Mouse (Mus musculus) erythroid progenitor cell, adult 5-6 weeks (primary cell): ENCODE data around the gene Neu2. TPM values are rescaled to one million over a fixed set of nuclear protein-coding genes. Genes with fewer than 3 reads are reported as not detected.

ENCODE experiments used
- ATAC-seq: replicated peaks from 2 replicates; pipeline ENCODE4 v1.8.0; 2016; ENCODE audit warnings: moderate number of reproducible peaks, mild to moderate bottlenecking, moderate TSS enrichment, inconsistent platforms; ENCODE audit not compliant: poor library complexity, low FRiP score, severe bottlenecking
- total RNA-seq, 2 experiments: library from RNA; stranded (forward) in 1 of 2; stranded (reverse) in 1 of 2; fragments of 150-400 nt in 1 of 2; fragments of 186-747, 209-891 nt in 1 of 2; gene quantifications; 2 replicates each; pipeline versions ENCODE4 v1.2.3 to v1.2.4; 2015 to 2017; ENCODE audit warnings: low replicate concordance in 2 of 2

Neu2 gene
- total RNA-seq, 2 experiments from 2014 or later = not detected

DNA sequence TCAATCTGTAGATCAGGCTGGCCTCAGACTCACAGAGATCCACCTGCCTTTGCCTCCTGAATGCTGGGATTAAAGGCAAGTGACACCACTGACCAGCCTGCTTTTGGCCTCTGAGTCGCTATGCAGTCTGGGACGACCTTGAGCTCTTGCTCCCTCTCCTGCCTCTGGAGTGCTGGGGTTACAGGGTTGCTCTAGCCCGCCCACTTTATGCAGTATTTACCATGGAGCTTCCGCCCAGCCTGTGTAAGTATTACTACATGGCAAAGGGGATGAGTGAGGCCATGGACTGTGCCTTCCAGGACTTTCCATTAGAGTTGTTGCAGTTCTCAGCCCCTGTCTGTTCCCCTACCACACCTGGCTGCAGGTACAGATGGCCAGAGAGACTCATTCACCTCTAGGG is 22.7 kb downstream of the Neu2 start:
- ATAC-seq = no peak

DNA sequence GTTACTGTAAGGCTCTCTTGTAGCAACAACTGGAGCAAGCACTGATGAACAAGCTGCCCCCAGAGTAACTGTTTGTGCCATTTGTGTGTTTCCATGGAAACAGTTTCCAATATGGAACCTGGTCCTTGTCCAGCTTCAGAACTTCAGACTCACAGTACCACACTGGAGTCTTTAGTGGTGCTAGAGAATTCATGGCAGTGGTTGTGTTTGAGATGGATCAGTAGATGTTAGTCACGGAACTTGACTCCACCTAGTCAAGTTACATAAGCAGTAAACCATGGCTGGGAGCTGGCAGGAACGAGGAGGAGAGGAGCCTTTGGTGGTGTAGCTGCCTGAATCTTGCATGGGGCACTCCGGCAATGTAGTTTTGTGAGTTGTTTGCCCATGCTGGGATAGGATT is 24.4 kb downstream of the Neu2 start:
- ATAC-seq = no peak

DNA sequence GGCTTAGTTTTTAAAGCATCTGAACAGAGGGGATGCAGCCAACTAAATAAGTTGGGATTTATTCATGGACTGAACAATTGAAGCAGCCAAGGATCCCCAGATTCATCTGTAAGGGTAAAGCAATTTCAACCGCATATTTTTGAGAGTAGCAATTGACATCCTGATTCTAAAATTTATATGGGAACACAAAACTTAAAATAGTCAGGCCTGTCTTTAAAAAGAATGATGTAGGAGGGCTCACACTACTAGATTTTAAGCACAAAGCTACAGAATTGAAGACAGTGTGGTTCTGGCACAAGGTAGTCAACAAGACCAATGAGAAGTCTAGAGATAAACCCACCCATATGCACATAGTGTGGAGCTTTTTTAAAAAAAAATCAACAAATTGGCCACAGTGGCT is 27.3 kb downstream of the Neu2 start:
- ATAC-seq = no peak

DNA sequence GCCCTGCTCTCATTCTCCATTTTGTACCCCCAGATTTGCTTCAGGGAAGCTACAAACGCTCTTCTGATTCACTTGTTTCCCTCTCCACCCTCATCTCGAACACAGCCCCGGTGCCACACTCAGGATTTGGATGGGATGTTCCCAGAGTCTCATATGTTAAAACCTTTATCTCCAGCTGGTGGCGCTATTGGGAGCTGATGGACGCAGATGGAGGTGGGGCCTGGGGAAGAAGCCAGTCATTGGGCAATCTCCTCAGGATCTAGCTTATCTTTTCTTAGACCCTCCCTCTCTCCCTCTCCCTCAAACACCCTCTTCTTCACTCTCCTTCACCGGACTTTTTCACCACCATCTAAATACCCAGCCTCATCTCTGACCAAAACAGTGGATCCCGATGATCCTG is 31.9 kb downstream of the Neu2 start:
- ATAC-seq = no peak

DNA sequence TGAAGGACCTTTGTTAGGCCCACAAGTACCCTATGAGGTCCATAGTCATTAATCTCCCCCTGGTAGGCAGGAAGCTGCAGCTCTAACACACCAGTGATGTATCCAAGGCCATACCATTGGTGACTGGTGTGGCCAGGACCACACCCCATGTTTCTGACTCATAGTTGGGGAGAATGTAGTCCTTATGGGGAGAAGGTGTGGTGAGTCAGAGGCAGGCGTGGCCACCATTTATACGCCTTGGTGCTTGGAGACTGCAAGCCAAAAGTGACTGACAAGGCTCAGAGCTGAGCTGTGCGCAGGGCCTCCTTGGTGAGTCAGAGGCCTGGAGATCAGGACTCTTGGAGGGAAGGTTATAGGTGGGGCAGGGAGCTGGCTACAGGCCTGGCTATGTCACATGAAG is 41.3 kb downstream of the Neu2 start:
- ATAC-seq = no peak

DNA sequence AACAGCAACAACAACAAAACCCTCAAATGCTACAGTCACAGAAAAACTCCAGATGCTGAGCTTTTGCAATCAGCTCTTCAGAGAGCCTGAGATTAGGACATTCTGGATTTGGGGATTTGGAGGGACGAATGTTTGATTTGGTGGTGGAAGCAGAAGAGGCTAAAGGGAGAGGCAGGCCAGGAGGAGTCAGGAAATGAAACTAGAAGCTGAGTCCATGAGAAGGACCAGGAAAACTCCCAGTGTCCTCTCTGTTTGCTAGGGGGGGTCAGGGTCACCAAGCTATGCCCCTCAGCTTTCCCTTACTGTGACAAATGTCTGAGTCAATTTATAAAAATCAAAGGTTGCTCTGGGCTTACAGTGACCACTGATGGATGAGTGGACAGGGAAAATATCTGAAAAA is 43.9 kb downstream of the Neu2 start:
- no peak for ATAC-seq

DNA sequence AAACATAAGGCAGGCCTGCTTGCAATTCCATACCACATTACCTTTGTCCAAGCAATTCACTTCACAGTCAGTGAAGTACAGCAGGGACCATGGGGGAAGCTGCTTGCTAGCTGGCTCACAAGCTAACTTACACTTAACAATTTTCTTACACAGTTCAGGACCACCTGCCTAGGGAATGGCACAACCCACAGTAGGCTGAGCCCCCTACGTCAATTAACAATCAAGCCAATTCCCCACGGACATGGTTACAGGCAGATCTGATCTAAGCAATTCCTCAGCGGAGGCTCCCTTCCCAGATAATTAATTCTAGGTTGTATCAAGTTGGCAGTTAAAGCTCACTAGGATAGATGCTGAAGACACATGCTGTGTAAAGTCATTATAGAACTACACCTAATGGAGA is 53.3 kb downstream of the Neu2 start:
- no peak for ATAC-seq

DNA sequence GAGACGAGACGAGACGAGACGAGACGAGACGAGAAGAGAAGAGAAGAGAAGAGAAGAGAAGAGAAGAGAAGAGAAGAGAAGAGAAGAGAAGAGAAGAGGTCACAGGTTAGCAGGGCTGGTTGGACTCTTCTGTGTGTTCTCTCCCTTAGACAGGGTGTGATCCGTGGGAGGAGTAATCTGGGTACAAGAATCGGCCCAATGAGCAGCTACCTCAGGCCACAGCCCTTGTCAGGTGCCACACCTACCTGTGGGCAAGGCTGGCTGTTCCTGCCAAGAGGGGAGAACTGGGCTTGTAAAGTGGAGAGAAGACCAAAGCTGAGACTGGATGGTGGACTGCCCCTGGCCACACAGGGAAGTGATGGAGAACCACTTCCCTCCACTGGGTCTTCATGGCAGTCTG is 56.1 kb downstream of the Neu2 start:
- ATAC-seq = no peak

DNA sequence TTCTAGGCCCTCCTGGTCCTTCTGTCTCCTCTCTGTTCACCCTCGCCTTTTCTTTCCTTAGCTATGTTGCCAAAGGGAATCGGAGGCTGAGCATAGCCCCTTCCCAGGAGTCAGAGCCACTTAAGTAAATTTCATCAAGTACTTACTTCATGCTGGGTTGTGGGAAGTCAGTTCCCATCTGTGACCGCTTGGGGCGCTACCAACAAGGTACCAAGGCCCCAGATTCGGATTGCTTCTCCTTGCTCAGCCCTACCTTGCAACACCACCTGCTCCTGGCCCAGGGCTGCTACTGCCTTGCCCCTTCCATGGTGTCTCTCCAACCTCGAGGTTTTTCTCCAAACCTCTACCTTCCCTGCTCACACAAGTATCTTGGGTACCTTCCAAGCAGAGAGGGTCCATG is 58.7 kb downstream of the Neu2 start:
- ATAC-seq = peak; percentile 63

DNA sequence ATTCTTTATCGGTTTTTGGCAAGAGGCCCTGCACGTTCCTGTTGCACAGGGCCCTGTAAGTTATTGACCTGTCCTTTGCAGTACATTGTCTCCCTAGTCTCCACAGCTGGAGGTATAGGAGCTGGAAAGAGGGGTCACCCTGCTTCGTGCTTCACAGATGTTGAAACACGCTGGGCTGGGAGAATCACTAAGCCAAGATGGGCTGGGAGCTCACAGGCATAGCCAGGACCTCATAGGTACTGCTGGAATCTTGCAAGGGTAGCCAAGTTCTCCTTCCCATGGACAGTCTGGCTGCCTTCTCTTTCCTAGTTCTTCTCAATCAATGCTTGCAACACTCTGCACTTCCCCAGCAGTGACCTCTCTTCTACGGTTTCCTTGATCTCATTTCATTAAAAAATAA is 63.6 kb downstream of the Neu2 start:
- ATAC-seq = no peak

DNA sequence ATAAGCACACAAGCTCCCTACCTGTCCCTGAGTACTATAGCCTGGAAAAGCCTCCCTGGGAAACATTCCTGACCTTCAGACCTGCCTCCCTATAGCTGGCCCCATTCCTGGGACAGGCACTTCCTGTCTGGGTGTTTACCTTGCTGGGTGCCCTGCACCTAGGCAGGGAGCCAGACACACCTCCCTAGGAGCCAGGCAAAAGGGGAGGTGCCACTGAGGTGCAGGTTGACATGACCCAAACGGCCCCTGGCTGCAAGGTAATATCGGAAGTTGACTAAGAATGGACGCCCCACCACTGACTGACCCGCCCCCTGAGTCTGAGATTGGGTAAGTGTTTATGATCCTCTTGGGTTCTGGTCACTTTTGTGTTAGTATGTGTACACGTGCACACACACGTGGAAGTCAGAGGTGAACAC is 64.1 kb downstream of the Neu2 start, which contains the start of gene Ngef:
Ngef (minus strand) TSS at position 71 of the 416 bp plus-strand sequence.
- ATAC-seq = no peak; the same call in 1 of the 2 replicates

DNA sequence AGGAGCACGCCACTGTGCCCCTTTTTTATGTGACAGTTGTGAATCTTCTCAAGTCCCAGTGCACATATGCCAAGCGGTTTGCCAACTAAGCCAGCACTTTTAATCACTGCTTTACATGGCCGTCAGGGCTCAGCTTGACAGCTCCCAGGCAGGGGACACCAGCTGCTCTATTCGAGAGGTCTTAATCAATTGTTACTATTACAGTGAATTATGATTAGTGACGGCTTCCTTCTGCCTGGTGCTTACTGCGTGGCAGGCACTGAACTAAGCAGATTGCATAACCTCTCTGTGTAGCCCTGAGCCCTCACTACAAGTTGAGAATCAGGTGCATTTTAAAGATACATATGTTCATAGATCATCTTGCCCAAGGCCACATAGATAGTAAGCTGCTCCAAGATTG is 64.7 kb downstream of the Neu2 start:
- no peak for ATAC-seq

DNA sequence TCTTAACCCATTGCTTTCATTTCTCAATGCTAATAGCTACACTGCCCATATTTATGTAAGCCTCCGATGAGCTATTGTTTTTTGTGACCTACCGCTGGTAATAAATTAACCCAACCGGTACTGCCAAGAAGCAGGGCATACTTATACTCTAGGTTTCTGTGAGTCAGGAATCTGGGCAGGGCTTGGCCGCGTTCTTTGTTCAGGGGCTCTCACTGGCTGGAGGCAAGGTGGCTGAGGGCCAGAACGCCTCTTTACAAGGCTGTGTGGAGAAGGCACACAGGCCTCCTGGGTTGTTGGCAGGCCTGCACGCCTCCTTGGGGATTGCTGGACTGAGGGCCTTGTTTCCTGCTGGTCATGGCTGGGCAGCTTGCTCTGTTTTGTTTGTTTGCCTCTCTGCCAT is 65.1 kb downstream of the Neu2 start:
- no peak for ATAC-seq

DNA sequence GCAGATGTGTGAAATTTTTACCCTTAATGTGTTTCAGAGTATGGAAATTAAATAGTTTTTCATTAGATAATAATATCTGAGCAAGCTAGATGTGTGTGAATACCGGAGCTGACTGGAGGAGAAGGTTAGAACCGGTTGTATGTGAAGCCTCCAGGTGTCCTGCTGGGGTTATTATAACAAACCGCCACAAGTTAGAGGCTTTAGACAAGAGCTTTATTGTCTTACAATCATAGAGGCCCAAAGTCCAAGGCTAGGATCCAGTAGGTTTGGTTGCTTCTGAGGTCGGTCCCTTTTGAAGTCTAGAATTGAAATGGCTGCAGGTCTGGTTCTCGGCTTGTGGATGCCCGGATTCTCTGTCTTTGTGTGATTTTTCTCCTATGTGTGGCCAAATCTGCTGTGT is 69.3 kb downstream of the Neu2 start:
- ATAC-seq = no peak

DNA sequence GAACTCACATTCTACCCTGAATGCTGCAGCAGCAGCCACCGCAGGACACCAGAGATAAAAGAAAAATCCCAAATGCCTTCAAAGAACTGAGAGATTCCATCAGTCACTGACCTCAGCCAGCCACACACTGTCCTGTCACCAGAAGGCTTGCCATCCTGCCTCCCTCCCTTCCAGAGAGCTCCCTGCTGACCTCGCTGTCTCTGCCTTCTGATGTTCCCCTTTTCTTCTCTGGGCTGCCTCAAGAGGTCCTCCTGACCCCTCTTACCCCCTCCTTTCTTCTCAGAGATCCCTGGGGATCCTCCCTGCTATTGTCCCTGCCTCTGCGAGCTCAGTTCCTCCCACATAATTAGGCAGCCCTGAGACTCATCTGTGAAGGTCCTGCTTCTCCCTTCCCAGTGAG is 71.1 kb downstream of the Neu2 start:
- ATAC-seq = 0 out of 2 replicates have a peak, but pooled peaks have one; percentile 49

DNA sequence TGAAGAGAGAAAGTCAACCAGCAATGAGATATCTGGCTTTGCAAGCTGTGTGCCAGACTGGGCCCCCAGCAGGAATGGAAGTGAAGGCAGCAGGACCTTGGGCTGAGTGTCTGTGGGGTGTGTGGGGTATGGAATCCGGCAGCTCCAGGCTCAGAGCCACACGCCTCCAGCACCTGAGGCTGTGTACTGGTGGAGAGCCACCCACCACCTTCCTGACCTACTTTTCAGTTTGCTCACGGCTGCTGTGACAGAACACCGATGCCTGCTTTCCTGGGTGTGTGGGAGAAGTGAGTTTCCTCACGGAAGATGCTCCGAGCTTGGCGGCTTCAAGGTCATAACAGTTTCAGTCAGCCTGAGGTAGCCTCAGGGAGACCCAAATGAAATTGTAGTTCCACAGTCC is 79.5 kb downstream of the Neu2 start:
- no peak for ATAC-seq

DNA sequence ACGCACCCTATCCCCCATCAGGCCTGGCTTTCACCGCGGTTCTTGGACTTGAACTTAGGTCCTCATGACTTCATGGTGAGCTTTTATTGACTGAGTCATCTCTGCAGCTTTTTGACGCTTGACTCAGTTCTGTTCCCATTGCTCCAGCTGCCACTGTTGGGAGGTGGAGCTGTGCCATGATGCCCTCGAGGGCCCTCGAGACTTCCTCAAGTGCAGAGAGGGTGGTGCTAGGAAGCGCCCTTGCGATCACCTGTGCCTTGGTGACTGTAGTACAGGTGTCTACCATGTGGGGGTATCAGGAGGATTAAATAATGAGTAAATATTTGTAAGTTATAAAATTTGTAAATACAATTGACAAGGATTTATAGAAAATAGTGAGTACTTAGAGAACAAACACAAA is 80.3 kb downstream of the Neu2 start:
- no peak for ATAC-seq

DNA sequence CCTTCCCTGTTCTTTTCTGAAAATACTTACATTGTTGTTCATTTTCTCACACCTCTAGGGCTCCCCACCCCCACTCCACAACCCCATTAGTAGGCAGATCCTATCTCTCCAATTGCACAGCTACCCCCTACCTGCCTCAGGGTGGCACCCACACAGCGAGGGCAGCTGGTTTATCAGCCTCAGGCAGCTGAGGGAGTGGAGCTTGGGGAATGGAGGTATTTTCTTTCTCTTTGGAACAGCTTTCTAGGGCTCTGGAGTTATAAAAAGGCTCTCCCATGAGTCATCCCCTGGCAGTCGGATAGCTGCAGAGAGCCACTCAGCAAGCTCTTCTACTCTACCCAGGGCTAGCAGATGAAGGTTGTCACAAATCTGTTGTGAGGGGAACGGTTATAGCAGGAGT is 84.6 kb downstream of the Neu2 start:
- no peak for ATAC-seq

DNA sequence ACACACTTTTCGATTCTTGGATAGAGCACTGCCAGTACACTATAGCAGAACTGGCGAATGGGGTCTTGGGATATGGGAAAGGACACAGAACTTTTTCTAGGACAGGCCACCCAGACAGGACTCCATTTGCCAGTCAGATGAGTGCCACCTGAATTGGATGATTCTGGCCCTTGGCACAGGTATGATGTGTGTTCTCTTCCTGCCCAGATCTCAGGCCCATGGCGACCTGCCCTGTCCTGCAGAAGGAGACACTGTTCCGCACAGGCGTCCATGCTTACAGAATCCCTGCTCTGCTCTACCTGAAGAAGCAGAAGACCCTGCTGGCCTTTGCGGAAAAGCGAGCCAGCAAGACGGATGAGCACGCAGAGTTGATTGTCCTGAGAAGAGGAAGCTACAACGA is 85.0 kb downstream of the Neu2 start:
- no peak for ATAC-seq

DNA sequence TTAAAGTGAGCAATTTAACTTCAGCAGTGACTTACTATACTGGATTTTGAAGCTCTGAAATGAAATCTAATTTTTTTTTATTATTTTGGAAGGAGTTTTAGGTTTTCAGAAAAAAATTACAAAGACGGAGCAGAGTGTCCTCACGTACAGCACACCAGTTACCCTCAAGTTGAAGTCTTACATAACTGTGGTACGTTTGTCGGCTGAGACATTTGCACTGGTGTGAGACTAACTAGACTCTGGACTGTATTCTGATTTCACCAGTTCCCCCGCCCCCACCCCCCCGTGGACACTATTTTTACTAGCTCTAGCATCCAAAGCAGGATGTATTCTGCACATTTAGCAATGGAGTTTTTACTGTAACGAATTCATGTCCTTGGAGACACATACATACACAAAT is 90.8 kb downstream of the Neu2 start:
- ATAC-seq = no peak

DNA sequence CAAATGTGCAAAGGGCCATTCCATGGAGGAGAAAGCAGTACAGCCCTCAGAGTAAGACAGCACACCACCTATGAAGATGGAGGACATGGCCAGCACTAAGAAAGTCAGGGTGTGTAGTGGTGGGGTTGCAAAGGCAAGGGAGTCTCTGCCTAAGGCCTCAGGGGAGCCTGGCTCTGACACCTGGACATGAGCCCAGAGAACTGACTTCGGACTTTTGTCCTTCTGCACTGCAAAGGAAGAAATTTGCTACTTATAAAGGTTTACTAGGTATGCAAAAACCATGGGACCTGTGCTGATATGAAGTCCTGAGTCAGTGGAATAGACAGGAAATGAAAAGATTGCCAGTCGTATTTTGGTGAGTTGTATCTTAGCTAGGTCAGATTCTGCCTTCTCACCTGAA is 92.1 kb downstream of the Neu2 start:
- no peak for ATAC-seq

DNA sequence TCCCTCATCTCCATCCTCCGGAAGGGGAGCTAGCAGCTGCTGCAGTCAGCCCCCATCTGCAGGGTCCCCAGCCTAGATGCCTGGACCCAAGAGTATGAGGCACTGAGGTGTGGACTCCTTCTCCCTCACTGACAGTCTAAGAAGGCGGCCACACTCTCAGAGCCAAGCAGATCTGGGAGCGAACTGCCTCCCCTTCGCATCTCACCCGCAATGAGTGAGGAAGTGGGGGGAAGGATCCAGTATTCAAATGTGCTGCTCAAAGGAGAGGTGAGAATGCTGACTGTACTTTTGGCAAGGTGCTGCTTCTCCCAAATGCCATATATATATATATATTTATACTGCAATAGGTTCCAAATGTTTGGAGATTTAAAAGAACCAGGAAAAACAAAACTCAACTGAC is 93.7 kb downstream of the Neu2 start:
- no peak for ATAC-seq

DNA sequence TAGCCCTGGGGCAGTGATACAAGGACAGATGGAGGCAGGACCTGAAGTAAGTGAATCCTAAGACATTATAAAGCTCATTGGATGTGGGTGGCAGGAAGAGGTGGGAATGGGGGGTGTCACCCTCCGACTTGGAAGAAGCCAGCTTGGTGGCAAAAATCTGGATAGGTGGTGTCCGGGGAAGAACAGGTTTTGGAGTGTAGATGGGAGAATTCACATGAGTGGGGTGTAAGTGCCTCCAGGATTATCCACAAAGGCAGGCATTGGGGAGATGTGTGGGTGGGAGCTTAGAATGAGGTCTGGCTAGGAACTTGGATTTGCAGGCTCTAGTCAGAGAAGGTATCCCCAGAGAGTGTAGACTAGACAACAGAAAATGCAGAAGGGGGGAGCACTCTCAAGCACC is 95.6 kb downstream of the Neu2 start:
- ATAC-seq = no peak
